Mouse (Mus musculus): ENCODE measurements around the gene Pskh1. TPM values are rescaled to one million over a fixed set of nuclear protein-coding genes. Genes with fewer than 3 reads are reported as not detected.

Pskh1 gene
- 11.0 and 12.5 TPM in 2 replicates for polyA plus RNA-seq (2015; fragmentation: Nextera tagmentation; extraction: Ambion mirVana)

- no peaks in the 10 kb centered on the region for H3K27me3 ChIP-seq (replicated peaks; ENCODE audit: control insufficient read depth, insufficient read depth, low read length)
- no peaks in the 10 kb centered on the region for H3K9me3 ChIP-seq (ENCODE audit: control insufficient read depth)
- WGBS: under 1% methylated on average over 67 of the region's 68 CpGs
- peak within 1 kb of the TSS; percentile 84 for H3K4me2 ChIP-seq (replicated peaks; ENCODE audit: low read depth)
- peak within 1 kb of the TSS; percentile 98 for H3K9ac ChIP-seq (ENCODE audit: low read depth, low read length)
- H3K4me3 ChIP-seq (ENCODE audit: low read depth, low read length): peak within 1 kb of the TSS; percentile 98
- H3K27ac ChIP-seq (ENCODE audit: low read depth, low read length): peak within 1 kb of the TSS; percentile 93
- peak; percentile 94 for ATAC-seq
- TF ChIP-seq CTCF (IDR thresholded peaks at IDR 0.05; ENCODE audit: low read depth): peak; percentile 21; the same call in 1 of the 2 replicates
- no peaks in the 10 kb centered on the region for H3K4me1 ChIP-seq (replicated peaks; ENCODE audit: control insufficient read depth, insufficient read depth, low read length)
- H3K36me3 ChIP-seq (ENCODE audit: control insufficient read depth, insufficient read depth): no peaks in the 10 kb centered on the region
Measured at GRCm38 (mm10) chr8:105900180-105900940, at the start of gene Pskh1. Pskh1 (plus strand) TSS chr8:105900441.

- ATAC-seq: no peak
- no peak overlapping the region for H3K4me3 ChIP-seq (ENCODE audit: low read depth, low read length)
Measured at GRCm38 (mm10) chr8:105850611-105851010, 49.6 kb upstream of the Pskh1 start.

GRCm38 (mm10) chr8:105851651-105852143 lies 48.5 kb upstream of the Pskh1 start:
- H3K27me3 ChIP-seq (replicated peaks; ENCODE audit: control insufficient read depth, insufficient read depth, low read length): no peaks in the 10 kb centered on the region
- H3K4me1 ChIP-seq (replicated peaks; ENCODE audit: control insufficient read depth, insufficient read depth, low read length): peaks cover 3% of the 10 kb centered on the region
- peak overlapping the region; percentile 73 for H3K9ac ChIP-seq (ENCODE audit: low read depth, low read length)
- H3K36me3 ChIP-seq (ENCODE audit: control insufficient read depth, insufficient read depth): peaks cover 23% of the 10 kb centered on the region
- peak; percentile 60 for ATAC-seq
- H3K9me3 ChIP-seq (ENCODE audit: control insufficient read depth): no peaks in the 10 kb centered on the region
- peak overlapping the region; percentile 86 for H3K4me2 ChIP-seq (replicated peaks; ENCODE audit: low read depth)
- peak overlapping the region; percentile 54; the same call in 1 of the 2 replicates for H3K27ac ChIP-seq (ENCODE audit: low read depth, low read length)
- under 1% methylated on average over 34 of the region's 34 CpGs for WGBS
- peak overlapping the region; percentile 86 for H3K4me3 ChIP-seq (ENCODE audit: low read depth, low read length)
- no peak for TF ChIP-seq CTCF (IDR thresholded peaks at IDR 0.05; ENCODE audit: low read depth)

More at GRCm38 (mm10) chr8:105850611-105851010, 49.6 kb upstream of the Pskh1 start:
- Histone ChIP-seq H3K9me3 (ENCODE audit: control insufficient read depth) (no peaks in the 10 kb centered on the region), H3K27ac (ENCODE audit: low read depth, low read length) (no peak overlapping the region), H3K27me3 (replicated peaks; ENCODE audit: control insufficient read depth, insufficient read depth, low read length) (no peaks in the 10 kb centered on the region), H3K9ac (ENCODE audit: low read depth, low read length) (no peak overlapping the region), H3K36me3 (ENCODE audit: control insufficient read depth, insufficient read depth) (peaks cover 34% of the 10 kb centered on the region), H3K4me2 (replicated peaks; ENCODE audit: low read depth) (no peak overlapping the region; the same call in 1 of the 2 replicates), H3K4me1 (replicated peaks; ENCODE audit: control insufficient read depth, insufficient read depth, low read length) (no peaks in the 10 kb centered on the region; the same call in 1 of the 2 replicates)
- 69% methylated on average over 7 of the region's 7 CpGs for WGBS
- no peak for TF ChIP-seq CTCF (IDR thresholded peaks at IDR 0.05; ENCODE audit: low read depth)

GRCm38 (mm10) chr8:105852146-105852729 lies 48.0 kb upstream of the Pskh1 start:
- WGBS: 77% methylated on average over 12 of the region's 12 CpGs
- no peak overlapping the region for H3K27ac ChIP-seq (ENCODE audit: low read depth, low read length)
- TF ChIP-seq CTCF (IDR thresholded peaks at IDR 0.05; ENCODE audit: low read depth): no peak
- H3K9ac ChIP-seq (ENCODE audit: low read depth, low read length): no peak overlapping the region
- H3K4me2 ChIP-seq (replicated peaks; ENCODE audit: low read depth): peak overlapping the region; percentile 86
- H3K4me3 ChIP-seq (ENCODE audit: low read depth, low read length): peak overlapping the region; percentile 86
- H3K27me3 ChIP-seq (replicated peaks; ENCODE audit: control insufficient read depth, insufficient read depth, low read length): no peaks in the 10 kb centered on the region
- no peak for ATAC-seq
- H3K4me1 ChIP-seq (replicated peaks; ENCODE audit: control insufficient read depth, insufficient read depth, low read length): peaks cover 5% of the 10 kb centered on the region
- H3K9me3 ChIP-seq (ENCODE audit: control insufficient read depth): no peaks in the 10 kb centered on the region
- peaks cover 19% of the 10 kb centered on the region for H3K36me3 ChIP-seq (ENCODE audit: control insufficient read depth, insufficient read depth)

- ATAC-seq: no peak
- Histone ChIP-seq H3K36me3 (ENCODE audit: control insufficient read depth, insufficient read depth) (peaks cover 10% of the 10 kb centered on the region), H3K4me3 (ENCODE audit: low read depth, low read length) (no peak within 1 kb of the TSS; the same call in 1 of the 2 replicates), H3K4me2 (replicated peaks; ENCODE audit: low read depth) (peak within 1 kb of the TSS; percentile 86; the same call in 1 of the 2 replicates), H3K27me3 (replicated peaks; ENCODE audit: control insufficient read depth, insufficient read depth, low read length) (no peaks in the 10 kb centered on the region), H3K27ac (ENCODE audit: low read depth, low read length) (no peak within 1 kb of the TSS), H3K4me1 (replicated peaks; ENCODE audit: control insufficient read depth, insufficient read depth, low read length) (peaks cover 5% of the 10 kb centered on the region), H3K9me3 (ENCODE audit: control insufficient read depth) (no peaks in the 10 kb centered on the region), H3K9ac (ENCODE audit: low read depth, low read length) (no peak within 1 kb of the TSS)
- WGBS: 91% methylated on average over 3 of the region's 3 CpGs
- TF ChIP-seq CTCF (IDR thresholded peaks at IDR 0.05; ENCODE audit: low read depth): no peak
Measured at GRCm38 (mm10) chr8:105853178-105853577, 47.1 kb upstream of the Pskh1 start, which contains the start of gene Cenpt. Cenpt (minus strand) TSS chr8:105853278.

- H3K4me2 ChIP-seq (replicated peaks; ENCODE audit: low read depth): peak overlapping the region; percentile 97
- peaks cover 5% of the 10 kb centered on the region for H3K4me1 ChIP-seq (replicated peaks; ENCODE audit: control insufficient read depth, insufficient read depth, low read length)
- WGBS: 25% methylated on average over 8 of the region's 8 CpGs
- ATAC-seq: no peak
- TF ChIP-seq CTCF (IDR thresholded peaks at IDR 0.05; ENCODE audit: low read depth): no peak
- no peaks in the 10 kb centered on the region for H3K9me3 ChIP-seq (ENCODE audit: control insufficient read depth)
- no peaks in the 10 kb centered on the region for H3K36me3 ChIP-seq (ENCODE audit: control insufficient read depth, insufficient read depth)
- H3K4me3 ChIP-seq (ENCODE audit: low read depth, low read length): peak overlapping the region; percentile 80
- H3K27ac ChIP-seq (ENCODE audit: low read depth, low read length): peak overlapping the region; percentile 82; the same call in 1 of the 2 replicates
- H3K27me3 ChIP-seq (replicated peaks; ENCODE audit: control insufficient read depth, insufficient read depth, low read length): no peaks in the 10 kb centered on the region
- H3K9ac ChIP-seq (ENCODE audit: low read depth, low read length): peak overlapping the region; percentile 81; the same call in 1 of the 2 replicates
Measured at GRCm38 (mm10) chr8:105854303-105854702, 45.9 kb upstream of the Pskh1 start.
